Mouse (Mus musculus): Measurements from ENCODE around the gene Sh2d3c. TPM values are rescaled to one million over a fixed set of nuclear protein-coding genes. Genes with fewer than 3 reads are reported as not detected.

Gene Sh2d3c
- polyA plus RNA-seq, 1 experiment = 2.3 TPM

- Histone ChIP-seq H3K27ac (ENCODE audit: control insufficient read depth, insufficient read depth, low read depth, low read length) (no peak overlapping the region), H3K27me3 (ENCODE audit: control insufficient read depth, insufficient read depth, low read length) (no peaks in the 10 kb centered on the region), H3K4me3 (ENCODE audit: control insufficient read depth, low read depth, low read length) (no peak overlapping the region), H3K4me1 (ENCODE audit: control insufficient read depth, insufficient read depth, low read length) (peaks cover 6% of the 10 kb centered on the region), H3K36me3 (ENCODE audit: control insufficient read depth, insufficient read depth, low read length) (no peaks in the 10 kb centered on the region)
- TF ChIP-seq CTCF (IDR thresholded peaks at IDR 0.05; ENCODE audit: control insufficient read depth, insufficient read depth, insufficient replicate concordance, low read depth, low read length) = no peak
- TF ChIP-seq POLR2A (IDR thresholded peaks at IDR 0.05; ENCODE audit: control insufficient read depth, low read depth, low read length) = no peak
Observed at GRCm38 (mm10) chr2:32724832-32725790, 4.3 kb downstream of the Sh2d3c start.

- Histone ChIP-seq H3K27me3 (ENCODE audit: control insufficient read depth, insufficient read depth, low read length) (no peaks in the 10 kb centered on the region), H3K27ac (ENCODE audit: control insufficient read depth, insufficient read depth, low read depth, low read length) (no peak overlapping the region), H3K4me3 (ENCODE audit: control insufficient read depth, low read depth, low read length) (peak overlapping the region; percentile 30; the same call in 1 of the 2 replicates), H3K36me3 (ENCODE audit: control insufficient read depth, insufficient read depth, low read length) (no peaks in the 10 kb centered on the region), H3K4me1 (ENCODE audit: control insufficient read depth, insufficient read depth, low read length) (peaks cover 6% of the 10 kb centered on the region)
- TF ChIP-seq CTCF (IDR thresholded peaks at IDR 0.05; ENCODE audit: control insufficient read depth, insufficient read depth, insufficient replicate concordance, low read depth, low read length) = no peak
- no peak; the same call in 1 of the 2 replicates for TF ChIP-seq POLR2A (IDR thresholded peaks at IDR 0.05; ENCODE audit: control insufficient read depth, low read depth, low read length)
Observed at GRCm38 (mm10) chr2:32727435-32727834, 6.6 kb downstream of the Sh2d3c start.

- no peak overlapping the region; the same call in 1 of the 2 replicates for H3K27ac ChIP-seq (ENCODE audit: control insufficient read depth, insufficient read depth, low read depth, low read length)
- H3K4me1 ChIP-seq (ENCODE audit: control insufficient read depth, insufficient read depth, low read length) = peaks cover 6% of the 10 kb centered on the region
- H3K36me3 ChIP-seq (ENCODE audit: control insufficient read depth, insufficient read depth, low read length) = no peaks in the 10 kb centered on the region
- no peak overlapping the region for H3K4me3 ChIP-seq (ENCODE audit: control insufficient read depth, low read depth, low read length)
- H3K27me3 ChIP-seq (ENCODE audit: control insufficient read depth, insufficient read depth, low read length) = no peaks in the 10 kb centered on the region
- TF ChIP-seq POLR2A (IDR thresholded peaks at IDR 0.05; ENCODE audit: control insufficient read depth, low read depth, low read length) = no peak
- no peak for TF ChIP-seq CTCF (IDR thresholded peaks at IDR 0.05; ENCODE audit: control insufficient read depth, insufficient read depth, insufficient replicate concordance, low read depth, low read length)
Observed at GRCm38 (mm10) chr2:32728463-32728862, 7.6 kb downstream of the Sh2d3c start.

- Histone ChIP-seq H3K4me3 (ENCODE audit: control insufficient read depth, low read depth, low read length) (no peak overlapping the region), H3K27me3 (ENCODE audit: control insufficient read depth, insufficient read depth, low read length) (no peaks in the 10 kb centered on the region), H3K4me1 (ENCODE audit: control insufficient read depth, insufficient read depth, low read length) (peaks cover 6% of the 10 kb centered on the region), H3K27ac (ENCODE audit: control insufficient read depth, insufficient read depth, low read depth, low read length) (no peak overlapping the region), H3K36me3 (ENCODE audit: control insufficient read depth, insufficient read depth, low read length) (no peaks in the 10 kb centered on the region)
- no peak for TF ChIP-seq CTCF (IDR thresholded peaks at IDR 0.05; ENCODE audit: control insufficient read depth, insufficient read depth, insufficient replicate concordance, low read depth, low read length)
- no peak for TF ChIP-seq POLR2A (IDR thresholded peaks at IDR 0.05; ENCODE audit: control insufficient read depth, low read depth, low read length)
Observed at GRCm38 (mm10) chr2:32729547-32729946, 8.7 kb downstream of the Sh2d3c start.

GRCm38 (mm10) chr2:32730854-32731253 lies 10.0 kb downstream of the Sh2d3c start:
- TF ChIP-seq CTCF (IDR thresholded peaks at IDR 0.05; ENCODE audit: control insufficient read depth, insufficient read depth, insufficient replicate concordance, low read depth, low read length) = no peak
- no peak for TF ChIP-seq POLR2A (IDR thresholded peaks at IDR 0.05; ENCODE audit: control insufficient read depth, low read depth, low read length)
- H3K4me1 ChIP-seq (ENCODE audit: control insufficient read depth, insufficient read depth, low read length) = peaks cover 6% of the 10 kb centered on the region
- no peak overlapping the region for H3K27ac ChIP-seq (ENCODE audit: control insufficient read depth, insufficient read depth, low read depth, low read length)
- no peaks in the 10 kb centered on the region for H3K27me3 ChIP-seq (ENCODE audit: control insufficient read depth, insufficient read depth, low read length)
- H3K4me3 ChIP-seq (ENCODE audit: control insufficient read depth, low read depth, low read length) = no peak overlapping the region
- H3K36me3 ChIP-seq (ENCODE audit: control insufficient read depth, insufficient read depth, low read length) = no peaks in the 10 kb centered on the region

- peaks cover 6% of the 10 kb centered on the region for H3K4me1 ChIP-seq (ENCODE audit: control insufficient read depth, insufficient read depth, low read length)
- no peak for TF ChIP-seq CTCF (IDR thresholded peaks at IDR 0.05; ENCODE audit: control insufficient read depth, insufficient read depth, insufficient replicate concordance, low read depth, low read length)
- TF ChIP-seq POLR2A (IDR thresholded peaks at IDR 0.05; ENCODE audit: control insufficient read depth, low read depth, low read length) = no peak
- H3K4me3 ChIP-seq (ENCODE audit: control insufficient read depth, low read depth, low read length) = no peak overlapping the region
- no peaks in the 10 kb centered on the region for H3K27me3 ChIP-seq (ENCODE audit: control insufficient read depth, insufficient read depth, low read length)
- no peak overlapping the region for H3K27ac ChIP-seq (ENCODE audit: control insufficient read depth, insufficient read depth, low read depth, low read length)
- H3K36me3 ChIP-seq (ENCODE audit: control insufficient read depth, insufficient read depth, low read length) = no peaks in the 10 kb centered on the region
Observed at GRCm38 (mm10) chr2:32731911-32732310, 11.1 kb downstream of the Sh2d3c start.

GRCm38 (mm10) chr2:32732695-32733094 lies 11.8 kb downstream of the Sh2d3c start:
- Histone ChIP-seq H3K27ac (ENCODE audit: control insufficient read depth, insufficient read depth, low read depth, low read length) (no peak overlapping the region), H3K36me3 (ENCODE audit: control insufficient read depth, insufficient read depth, low read length) (no peaks in the 10 kb centered on the region), H3K27me3 (ENCODE audit: control insufficient read depth, insufficient read depth, low read length) (no peaks in the 10 kb centered on the region), H3K4me1 (ENCODE audit: control insufficient read depth, insufficient read depth, low read length) (peaks cover 6% of the 10 kb centered on the region), H3K4me3 (ENCODE audit: control insufficient read depth, low read depth, low read length) (no peak overlapping the region)
- TF ChIP-seq POLR2A (IDR thresholded peaks at IDR 0.05; ENCODE audit: control insufficient read depth, low read depth, low read length) (no peak), CTCF (IDR thresholded peaks at IDR 0.05; ENCODE audit: control insufficient read depth, insufficient read depth, insufficient replicate concordance, low read depth, low read length) (no peak)
